Mouse (Mus musculus): ENCODE results near the gene Rhob. TPM values are rescaled to one million over a fixed set of nuclear protein-coding genes. Genes with fewer than 3 reads are reported as not detected.

The Rhob gene
- polyA plus RNA-seq, 1 experiment from 2014 or later = 92.6 TPM

DNA sequence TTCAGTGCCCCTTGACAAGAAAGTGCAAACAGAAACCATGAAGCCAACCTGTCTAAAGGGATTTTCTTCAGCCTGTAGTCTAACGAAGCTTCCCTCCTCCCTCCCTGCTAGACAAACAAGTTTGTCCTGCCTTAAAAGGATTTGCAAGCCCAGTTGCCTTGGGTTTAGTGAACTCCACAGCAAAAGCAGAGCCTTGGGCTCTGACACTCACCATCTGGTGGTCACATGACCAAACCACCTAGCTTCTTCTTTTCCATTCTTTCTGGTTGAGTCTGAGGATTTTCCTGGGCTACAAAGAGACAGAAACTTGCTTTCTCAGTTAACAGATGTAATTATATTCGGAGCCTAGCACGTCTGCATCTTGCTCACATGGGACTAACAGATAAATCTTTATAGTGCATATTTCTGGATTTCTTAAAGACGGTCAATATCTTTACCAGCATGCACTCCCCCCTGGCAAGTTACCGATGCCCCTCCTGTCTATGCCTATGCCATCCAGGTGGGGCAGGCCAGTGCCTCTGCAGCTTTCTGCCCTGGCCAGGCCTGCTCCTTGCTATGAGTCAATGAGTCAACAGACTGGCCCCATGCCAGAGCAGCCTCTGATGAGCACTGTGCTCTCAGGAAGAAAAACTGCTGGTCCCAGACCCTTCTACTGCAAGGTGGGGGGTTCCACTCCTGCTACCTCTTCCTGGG, 11.7 kb downstream of the Rhob start:
- no peak overlapping the region for H3K4me3 ChIP-seq
- no peaks in the 10 kb centered on the region for H3K27me3 ChIP-seq (replicated peaks)
- H3K9ac ChIP-seq = no peak overlapping the region
- no peak overlapping the region for H3K4me2 ChIP-seq (replicated peaks)
- H3K4me1 ChIP-seq = 0 out of 2 replicates have a peak, but pooled peaks cover 6% of the 10 kb centered on the region
- H3K27ac ChIP-seq = no peak overlapping the region
- no peaks in the 10 kb centered on the region for H3K36me3 ChIP-seq
- WGBS = 77% methylated on average over 5 of the region's 5 CpGs
- ATAC-seq (ENCODE audit: low FRiP score, low read depth) = no peak
- no peaks in the 10 kb centered on the region for H3K9me3 ChIP-seq

DNA sequence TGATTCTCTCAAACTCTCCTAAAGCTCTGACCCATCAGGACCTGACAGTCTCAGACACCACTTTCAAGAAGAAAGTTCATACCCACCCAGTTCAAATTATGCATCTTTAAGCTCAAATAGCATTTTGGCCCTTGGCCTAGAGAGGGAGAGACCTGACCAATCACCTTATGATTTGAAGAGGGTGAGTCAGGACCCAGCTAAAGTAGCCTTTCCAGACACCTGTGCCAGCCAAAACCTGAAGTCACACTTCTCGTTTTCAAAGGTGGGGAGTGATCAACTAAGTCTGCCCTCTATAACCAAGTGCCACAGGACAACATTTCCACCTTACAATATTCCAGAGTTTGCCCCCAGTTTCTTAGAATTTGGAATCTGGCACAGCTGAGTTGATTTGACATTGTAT, 12.5 kb downstream of the Rhob start:
- WGBS = 78% methylated on average over 1 of the region's 1 CpGs
- ATAC-seq (ENCODE audit: low FRiP score, low read depth) = no peak
- Histone ChIP-seq H3K9me3 (no peaks in the 10 kb centered on the region), H3K4me3 (no peak overlapping the region), H3K9ac (no peak overlapping the region), H3K4me2 (replicated peaks) (no peak overlapping the region), H3K27ac (no peak overlapping the region), H3K27me3 (replicated peaks) (no peaks in the 10 kb centered on the region), H3K36me3 (no peaks in the 10 kb centered on the region), H3K4me1 (0 out of 2 replicates have a peak, but pooled peaks cover 6% of the 10 kb centered on the region)

DNA sequence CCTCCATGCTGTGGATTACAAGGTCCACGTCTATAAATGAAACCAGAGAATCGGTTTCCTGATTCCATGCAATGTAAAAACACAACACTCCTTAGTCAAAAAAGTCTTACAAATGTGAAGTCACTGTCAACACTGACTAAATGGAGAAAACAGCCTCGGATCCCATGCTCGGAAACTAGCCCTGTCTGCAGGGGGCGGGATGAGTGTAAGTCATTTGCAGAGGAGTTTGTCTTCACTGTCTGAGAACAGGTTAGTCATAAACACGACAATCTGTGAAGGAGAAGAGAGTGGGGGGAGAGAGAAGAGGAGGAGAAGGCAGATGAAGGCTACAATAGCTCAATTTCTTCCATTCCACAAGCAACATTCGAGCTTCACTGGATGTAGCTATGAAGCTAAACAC, 14.6 kb downstream of the Rhob start:
- WGBS = 71% methylated on average over 7 of the region's 7 CpGs
- H3K27ac ChIP-seq = no peak overlapping the region

DNA sequence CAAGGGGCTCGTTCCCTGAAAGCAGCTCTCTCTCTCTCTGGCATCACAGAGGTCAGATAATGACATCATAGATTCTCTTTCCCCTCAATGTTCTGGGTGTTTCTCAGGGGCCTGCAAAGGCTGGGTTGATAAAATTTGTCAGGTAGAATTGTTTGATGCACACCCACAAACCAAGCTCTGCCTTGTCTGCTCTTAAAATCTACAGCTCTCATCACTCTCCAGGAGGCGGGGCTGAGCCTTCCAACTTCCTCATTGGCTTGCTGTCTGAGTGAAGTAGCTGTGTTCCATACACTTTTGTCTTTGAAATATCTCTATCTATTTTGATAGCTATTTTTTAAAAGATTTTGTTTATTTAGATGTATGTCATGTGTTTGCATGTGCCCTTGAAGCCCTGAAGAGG, 17.6 kb downstream of the Rhob start:
- Histone ChIP-seq H3K9ac (no peak overlapping the region), H3K27me3 (replicated peaks) (no peaks in the 10 kb centered on the region), H3K36me3 (no peaks in the 10 kb centered on the region), H3K4me3 (no peak overlapping the region), H3K4me2 (replicated peaks) (no peak overlapping the region), H3K27ac (no peak overlapping the region), H3K9me3 (no peaks in the 10 kb centered on the region), H3K4me1 (no peaks in the 10 kb centered on the region)
- WGBS = 76% methylated on average over 2 of the region's 2 CpGs
- no peak for ATAC-seq (ENCODE audit: low FRiP score, low read depth)

More for the DNA sequence above, 14.6 kb downstream of the Rhob start:
- H3K9ac ChIP-seq = no peak overlapping the region
- no peaks in the 10 kb centered on the region for H3K27me3 ChIP-seq (replicated peaks)
- H3K9me3 ChIP-seq = no peaks in the 10 kb centered on the region
- no peak overlapping the region for H3K4me3 ChIP-seq
- 0 out of 2 replicates have a peak, but pooled peaks cover 6% of the 10 kb centered on the region for H3K4me1 ChIP-seq
- no peaks in the 10 kb centered on the region for H3K36me3 ChIP-seq
- no peak for ATAC-seq (ENCODE audit: low FRiP score, low read depth)
- no peak overlapping the region for H3K4me2 ChIP-seq (replicated peaks)

DNA sequence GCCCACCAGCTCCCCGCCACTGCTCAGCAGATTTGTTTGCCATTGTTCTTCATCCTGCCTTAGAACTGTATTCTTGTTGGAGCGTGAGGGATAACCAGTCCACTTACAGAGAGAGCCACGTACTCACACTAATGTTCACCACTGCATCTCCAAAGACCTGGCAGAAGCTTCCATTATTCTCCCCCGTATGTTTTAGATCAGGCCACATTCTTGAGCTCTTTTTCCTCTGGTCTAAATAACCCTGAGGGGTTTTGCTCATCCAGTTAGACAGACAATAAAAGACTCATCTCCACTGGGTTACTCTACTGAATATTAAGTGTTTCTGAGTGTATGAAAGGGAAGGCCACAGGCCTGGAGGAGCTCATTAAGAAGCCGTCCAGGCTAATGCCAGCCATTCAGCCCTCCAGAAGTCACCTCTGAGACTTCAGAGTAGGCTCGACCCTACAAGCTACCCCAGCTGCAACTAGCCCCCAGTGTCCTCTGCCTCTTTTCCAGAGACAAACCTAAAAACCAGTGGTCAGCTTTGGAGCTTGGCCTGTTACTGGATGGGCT, 24.9 kb downstream of the Rhob start:
- Histone ChIP-seq H3K27ac (no peak overlapping the region), H3K9ac (no peak overlapping the region), H3K4me2 (replicated peaks) (no peak overlapping the region), H3K36me3 (no peaks in the 10 kb centered on the region), H3K27me3 (replicated peaks) (no peaks in the 10 kb centered on the region), H3K9me3 (no peaks in the 10 kb centered on the region), H3K4me3 (no peak overlapping the region), H3K4me1 (no peaks in the 10 kb centered on the region)
- ATAC-seq (ENCODE audit: low FRiP score, low read depth) = no peak
- 51% methylated on average over 6 of the region's 6 CpGs for WGBS

DNA sequence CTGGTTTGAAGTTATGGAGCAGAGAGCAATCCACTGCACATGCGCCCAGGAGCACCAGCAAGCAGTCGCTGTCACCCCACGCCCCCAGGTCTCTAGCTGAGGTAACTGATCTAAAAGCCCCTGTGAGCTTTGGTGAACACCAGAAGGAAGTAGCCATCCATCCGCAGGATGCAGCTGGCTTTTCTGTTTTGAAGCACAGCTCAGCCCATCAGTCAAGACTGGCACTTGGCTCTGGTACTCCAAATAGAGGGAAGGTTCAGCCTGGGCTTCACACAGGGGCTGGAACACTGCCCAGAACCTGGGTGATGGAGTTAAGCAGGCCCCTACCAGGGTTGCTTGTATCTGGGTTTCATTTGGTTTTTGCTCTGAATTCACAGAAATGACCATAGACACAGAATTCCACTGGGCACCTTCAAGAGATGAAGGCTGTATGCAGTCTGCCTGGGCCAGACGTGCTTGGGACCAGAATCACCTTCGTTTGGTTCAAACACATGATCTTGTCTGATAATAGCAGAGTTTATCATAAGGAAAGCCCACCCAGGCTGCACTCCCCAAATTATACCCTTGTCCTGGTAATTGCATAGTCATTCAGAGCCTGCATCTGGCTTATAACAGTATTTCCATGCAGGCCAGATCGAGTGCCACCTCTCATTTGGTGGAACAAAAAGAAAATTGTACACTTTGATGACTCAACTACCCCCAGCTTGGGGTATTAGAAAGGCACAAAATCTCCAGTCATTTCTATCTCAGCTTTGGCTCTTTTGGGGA, 27.0 kb downstream of the Rhob start:
- 90% methylated on average over 7 of the region's 7 CpGs for WGBS
- Histone ChIP-seq H3K9me3 (no peaks in the 10 kb centered on the region), H3K4me3 (no peak overlapping the region), H3K27ac (no peak overlapping the region), H3K36me3 (no peaks in the 10 kb centered on the region), H3K9ac (no peak overlapping the region), H3K4me1 (no peaks in the 10 kb centered on the region), H3K4me2 (replicated peaks) (no peak overlapping the region), H3K27me3 (replicated peaks) (no peaks in the 10 kb centered on the region)
- ATAC-seq (ENCODE audit: low FRiP score, low read depth) = no peak

DNA sequence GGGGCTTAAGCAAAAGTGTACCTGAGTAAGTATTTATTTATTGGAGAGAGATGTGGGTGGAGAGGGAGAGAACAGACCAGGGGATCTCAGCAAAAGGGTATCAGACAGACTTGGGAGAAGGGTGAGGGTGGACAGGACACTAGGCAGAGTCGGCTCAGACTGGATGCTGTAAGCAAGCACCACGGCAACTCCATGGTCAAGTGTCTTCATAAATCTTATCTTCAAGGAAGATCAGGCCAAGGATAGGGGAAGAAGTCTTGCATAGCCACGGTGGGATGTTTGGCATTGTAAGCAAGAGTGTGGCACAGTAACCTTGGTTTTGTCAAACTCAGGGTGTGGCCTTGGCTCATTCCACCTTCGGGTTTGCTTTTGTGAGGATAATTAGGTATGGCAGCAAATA, 27.8 kb downstream of the Rhob start:
- no peak for ATAC-seq (ENCODE audit: low FRiP score, low read depth)
- Histone ChIP-seq H3K27ac (no peak overlapping the region), H3K36me3 (no peaks in the 10 kb centered on the region), H3K9ac (no peak overlapping the region), H3K4me2 (replicated peaks) (no peak overlapping the region), H3K4me3 (no peak overlapping the region), H3K4me1 (peaks cover 3% of the 10 kb centered on the region), H3K27me3 (replicated peaks) (no peaks in the 10 kb centered on the region), H3K9me3 (no peaks in the 10 kb centered on the region)
- 76% methylated on average over 4 of the region's 4 CpGs for WGBS

DNA sequence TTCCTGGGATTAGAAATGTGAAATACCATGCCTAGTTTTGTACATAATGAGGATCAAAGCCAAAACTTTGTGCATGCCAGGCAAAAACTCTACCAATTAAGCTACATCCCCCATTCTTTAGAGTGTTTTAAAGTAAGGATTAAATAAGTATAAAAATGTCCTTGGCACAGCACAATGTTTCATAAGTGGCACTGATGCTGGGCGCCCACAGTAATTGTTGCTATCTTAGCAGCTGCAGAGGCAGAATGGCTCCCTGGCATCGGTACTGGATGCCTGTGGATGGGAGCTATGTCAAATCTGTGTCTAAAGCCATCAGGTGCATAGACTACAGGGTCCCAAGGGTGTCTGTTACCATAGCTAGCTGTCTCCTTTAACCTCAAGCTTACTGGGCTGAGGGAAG, 28.8 kb downstream of the Rhob start:
- Histone ChIP-seq H3K36me3 (no peaks in the 10 kb centered on the region), H3K4me1 (peaks cover 3% of the 10 kb centered on the region), H3K9ac (no peak overlapping the region), H3K9me3 (no peaks in the 10 kb centered on the region), H3K4me3 (no peak overlapping the region), H3K27ac (no peak overlapping the region), H3K27me3 (replicated peaks) (no peaks in the 10 kb centered on the region), H3K4me2 (replicated peaks) (no peak overlapping the region)
- WGBS = 97% methylated on average over 2 of the region's 2 CpGs
- ATAC-seq (ENCODE audit: low FRiP score, low read depth) = no peak

DNA sequence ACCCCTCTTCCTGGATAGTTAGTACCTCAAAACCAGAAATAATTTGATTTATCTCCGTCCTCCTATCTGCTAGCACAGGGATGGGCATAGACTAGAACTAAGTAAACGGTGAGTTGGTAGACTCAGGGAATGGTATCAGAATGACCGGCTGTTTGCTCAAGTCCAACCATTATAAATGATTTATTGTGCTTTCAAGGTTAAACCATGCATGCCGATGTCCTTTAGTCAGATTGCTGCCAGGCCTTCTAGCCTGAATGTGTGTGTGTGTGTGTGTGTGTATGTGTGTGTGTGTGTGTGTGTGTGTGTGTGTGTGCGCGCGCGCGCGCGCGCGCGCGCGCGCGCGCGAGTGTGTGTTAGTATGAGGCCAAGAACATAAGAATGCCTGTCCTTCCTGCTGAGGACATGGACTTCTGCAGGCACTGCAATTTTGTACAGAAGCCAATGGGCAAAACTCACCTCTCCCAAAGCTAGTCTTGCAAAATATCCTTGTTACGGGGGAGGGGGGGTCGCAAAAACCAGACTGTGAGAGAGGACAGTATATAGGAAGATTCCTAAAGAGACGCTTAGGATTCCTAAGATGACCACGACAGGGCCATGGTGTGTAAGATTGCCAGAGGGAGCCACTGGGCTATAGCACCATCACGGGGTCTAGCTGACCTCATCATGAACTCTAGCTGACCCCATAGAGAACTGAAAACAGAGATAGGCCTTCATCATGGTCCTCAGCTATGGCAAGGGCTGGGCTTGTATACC, 29.9 kb downstream of the Rhob start:
- no peak for ATAC-seq (ENCODE audit: low FRiP score, low read depth)
- no peak overlapping the region for H3K4me2 ChIP-seq (replicated peaks)
- no peak overlapping the region for H3K27ac ChIP-seq
- peaks cover 3% of the 10 kb centered on the region for H3K4me1 ChIP-seq
- no peak overlapping the region for H3K4me3 ChIP-seq
- no peaks in the 10 kb centered on the region for H3K36me3 ChIP-seq
- no peaks in the 10 kb centered on the region for H3K9me3 ChIP-seq
- H3K9ac ChIP-seq = no peak overlapping the region
- no peaks in the 10 kb centered on the region for H3K27me3 ChIP-seq (replicated peaks)
- 85% methylated on average over 25 of the region's 25 CpGs for WGBS

DNA sequence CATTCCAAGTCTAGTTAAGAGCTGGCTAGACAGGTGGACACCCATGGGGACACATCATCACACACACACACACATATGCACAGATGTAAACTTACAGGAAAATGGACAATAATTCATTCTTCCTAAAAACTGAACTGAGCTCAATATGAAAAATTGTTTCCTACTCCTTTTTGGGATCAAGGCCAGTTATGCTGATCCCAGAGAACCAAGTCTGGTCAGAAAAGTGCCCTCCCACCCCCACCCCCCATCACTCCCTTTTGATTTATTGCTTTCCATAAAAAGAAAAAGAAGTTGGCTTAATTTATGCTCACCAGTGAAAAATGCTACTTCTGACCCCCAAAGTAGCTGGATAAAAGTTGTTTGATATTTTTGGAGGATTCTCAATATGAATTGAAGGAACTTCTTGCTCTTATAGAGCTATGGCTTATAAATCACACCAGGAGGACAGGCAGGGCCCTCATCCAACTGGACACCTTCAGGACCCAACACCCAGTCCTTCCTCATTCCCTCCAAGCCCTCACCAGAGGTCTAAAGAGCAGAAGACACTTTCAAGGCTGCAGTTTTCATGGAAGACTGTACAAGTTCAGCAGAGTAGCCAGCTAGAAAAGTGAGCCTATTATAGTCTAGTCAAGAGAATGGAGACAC, 31.5 kb downstream of the Rhob start:
- H3K4me1 ChIP-seq = peaks cover 6% of the 10 kb centered on the region
- H3K9ac ChIP-seq = no peak overlapping the region
- no peak for ATAC-seq (ENCODE audit: low FRiP score, low read depth)
- H3K27ac ChIP-seq = no peak overlapping the region
- no peaks in the 10 kb centered on the region for H3K27me3 ChIP-seq (replicated peaks)
- H3K36me3 ChIP-seq = no peaks in the 10 kb centered on the region
- no peaks in the 10 kb centered on the region for H3K9me3 ChIP-seq
- no peak overlapping the region for H3K4me2 ChIP-seq (replicated peaks)
- no peak overlapping the region for H3K4me3 ChIP-seq

DNA sequence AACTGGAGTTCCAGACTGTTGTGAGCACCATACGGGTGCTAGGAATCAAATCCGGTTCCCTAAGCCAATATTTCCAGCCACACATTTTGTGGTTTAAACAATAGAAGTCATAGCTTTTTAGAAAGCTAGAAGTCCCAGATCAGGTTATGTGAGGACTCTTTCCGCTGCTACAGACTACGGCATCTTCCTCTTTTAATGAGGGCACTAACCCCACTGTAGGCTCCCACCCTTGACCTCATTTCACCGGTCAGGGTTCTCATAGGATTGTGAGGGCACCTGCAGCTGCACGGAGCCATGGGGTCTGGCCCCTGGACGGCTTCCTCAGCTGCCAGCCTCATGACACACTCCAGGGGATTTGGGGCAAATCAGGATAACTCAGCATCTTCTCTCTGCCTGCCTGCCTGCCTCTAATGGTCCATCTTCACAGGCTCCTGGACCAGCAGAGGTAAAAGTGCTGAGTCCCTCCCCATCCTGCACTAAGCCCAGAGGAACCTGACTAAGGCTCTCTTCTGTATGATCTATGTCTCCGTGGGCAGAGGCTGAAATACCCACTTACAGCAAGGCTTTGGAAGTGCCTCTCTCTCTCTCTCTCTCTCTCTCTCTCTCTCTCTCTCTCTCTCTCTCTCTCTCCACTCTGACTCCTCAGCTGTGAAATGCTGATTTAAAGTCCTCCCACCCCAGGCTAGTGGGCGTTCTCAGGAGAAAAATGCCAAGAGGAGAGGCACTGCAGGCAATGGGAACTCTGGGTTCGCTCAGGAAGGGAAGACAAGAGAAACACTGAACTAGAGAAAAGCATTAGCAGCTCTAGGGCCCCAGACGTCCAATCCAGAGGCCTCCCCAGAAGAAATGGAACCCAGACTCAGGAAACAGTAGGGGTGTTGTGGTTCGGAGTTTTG, 32.5 kb downstream of the Rhob start:
- H3K9me3 ChIP-seq = no peaks in the 10 kb centered on the region
- WGBS = 63% methylated on average over 12 of the region's 12 CpGs
- H3K27me3 ChIP-seq (replicated peaks) = no peaks in the 10 kb centered on the region
- no peaks in the 10 kb centered on the region for H3K36me3 ChIP-seq
- H3K4me1 ChIP-seq = peaks cover 6% of the 10 kb centered on the region
- no peak for ATAC-seq (ENCODE audit: low FRiP score, low read depth)
- no peak overlapping the region for H3K27ac ChIP-seq
- no peak overlapping the region for H3K4me2 ChIP-seq (replicated peaks)
- H3K4me3 ChIP-seq = no peak overlapping the region
- H3K9ac ChIP-seq = no peak overlapping the region
